In the genomic region with DNA sequence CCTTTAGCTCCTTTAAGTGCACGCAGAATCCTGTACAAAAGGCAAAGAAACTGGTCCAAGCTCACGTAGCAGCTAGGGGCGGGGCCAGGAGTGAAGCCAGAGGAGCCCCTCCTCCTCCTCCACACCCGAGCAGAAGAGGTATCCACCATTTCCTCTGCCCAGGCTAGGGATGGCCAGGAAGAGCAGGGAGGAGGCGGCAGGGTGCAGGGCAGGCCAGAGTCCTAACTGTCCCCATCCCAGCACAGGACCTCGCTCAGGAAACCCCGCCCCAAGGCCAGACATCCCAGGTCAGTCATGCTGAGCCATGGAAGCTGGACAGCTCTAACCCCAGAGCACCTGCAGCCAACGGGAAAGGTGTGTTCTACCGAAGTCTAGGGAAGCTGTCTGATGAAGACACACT, we compare ENCODE assay signal across 8 mouse cellular contexts. TPM values are rescaled to one million over a fixed set of nuclear protein-coding genes. Genes with fewer than 3 reads are reported as not detected.
DNase-seq lines count a peak whose midpoint lies in the region; ATAC-seq and TF ChIP-seq lines count a peak whose summit lies in the region.

No protein-coding gene starts in this region.

- H3K9ac ChIP-seq in embryonic facial prominence, embryonic 15.5 days, result 0 out of 2 replicates have a peak overlapping the region, but pooled peaks have one; percentile 23
- H3K9ac ChIP-seq in hindbrain, embryonic 11.5 days (ENCODE audit: low read depth, low read length), result no peak overlapping the region; the same call in 1 of the 2 replicates
- H3K9ac ChIP-seq in liver, adult 2 months (ENCODE audit: low read depth, low read length), result no peak overlapping the region; the same call in 1 of the 2 replicates
- H3K9ac ChIP-seq in stomach, embryonic 14.5 days (replicated peaks; ENCODE audit: low read depth, low read length), result no peak overlapping the region

- peaks cover 17% of the 10 kb centered on the region for H3K36me3 ChIP-seq in embryonic facial prominence, embryonic 15.5 days
- H3K36me3 ChIP-seq in hindbrain, embryonic 11.5 days (ENCODE audit: control insufficient read depth, insufficient read depth, low read length), result no peaks in the 10 kb centered on the region
- H3K36me3 ChIP-seq in liver, adult 2 months (ENCODE audit: control insufficient read depth, insufficient read depth, low read length), result peaks cover 4% of the 10 kb centered on the region
- H3K36me3 ChIP-seq in stomach, embryonic 14.5 days (ENCODE audit: control insufficient read depth, insufficient read depth, low read length), result peaks cover 11% of the 10 kb centered on the region

- no peaks in the 10 kb centered on the region for H3K27me3 ChIP-seq in embryonic facial prominence, embryonic 15.5 days
- H3K27me3 ChIP-seq in hindbrain, embryonic 11.5 days (ENCODE audit: control insufficient read depth, insufficient read depth, low read length), result peaks cover 6% of the 10 kb centered on the region
- no peaks in the 10 kb centered on the region for H3K27me3 ChIP-seq in liver, adult 2 months (ENCODE audit: control insufficient read depth, insufficient read depth, low read length)
- H3K27me3 ChIP-seq in stomach, embryonic 14.5 days (ENCODE audit: control insufficient read depth, insufficient read depth, low read length), result no peaks in the 10 kb centered on the region

- peak; percentile 26 for DNase-seq in MEL-GATA-1-ER (ENCODE audit: extremely low read depth, low read depth)
- DNase-seq in hindbrain, embryonic 11.5 days (ENCODE audit: low spot score), result peak; percentile 27
- no peak for DNase-seq in liver, adult 2 months (ENCODE audit: extremely low read depth, low read depth, low spot score)
- DNase-seq in layer of hippocampus, adult 9-11 months, result no peak
- no peak for DNase-seq in right cerebral cortex, postnatal 4 days
- DNase-seq in cerebellum, postnatal 25 days, result no peak

- WGBS in embryonic facial prominence, embryonic 15.5 days, result 19% methylated on average over 9 of the region's 9 CpGs
- 17% methylated on average over 9 of the region's 9 CpGs for WGBS in hindbrain, embryonic 11.5 days
- WGBS in liver, adult 2 months, result 38% methylated on average over 9 of the region's 9 CpGs
- WGBS in stomach, embryonic 14.5 days, result 15% methylated on average over 9 of the region's 9 CpGs

- peak overlapping the region; percentile 27 for H3K4me2 ChIP-seq in embryonic facial prominence, embryonic 15.5 days (replicated peaks)
- no peak overlapping the region for H3K4me2 ChIP-seq in hindbrain, embryonic 11.5 days (replicated peaks; ENCODE audit: low read depth, low read length)
- peak overlapping the region; percentile 17; the same call in 1 of the 2 replicates for H3K4me2 ChIP-seq in stomach, embryonic 14.5 days (replicated peaks; ENCODE audit: low read depth, low read length)

- 0 out of 2 replicates have a peak overlapping the region, but pooled peaks have one; percentile 6 for H3K4me3 ChIP-seq in embryonic facial prominence, embryonic 15.5 days (replicated peaks)
- no peak overlapping the region for H3K4me3 ChIP-seq in hindbrain, embryonic 11.5 days (ENCODE audit: low read depth, low read length)
- no peak overlapping the region; the same call in 1 of the 2 replicates for H3K4me3 ChIP-seq in liver, adult 2 months (ENCODE audit: insufficient read depth, low read depth, low read length)
- no peak overlapping the region for H3K4me3 ChIP-seq in stomach, embryonic 14.5 days (ENCODE audit: low read depth, low read length)

- TF ChIP-seq POLR2A in liver, adult 2 months (IDR thresholded peaks at IDR 0.05; ENCODE audit: extremely low read depth, insufficient read depth, low read length), result no peak

- no peak for ATAC-seq in embryonic facial prominence, embryonic 15.5 days (ENCODE audit: insufficient number of reproducible peaks, low FRiP score, low TSS enrichment, low read depth)
- no peak for ATAC-seq in hindbrain, embryonic 11.5 days (ENCODE audit: low FRiP score)
- no peak for ATAC-seq in stomach, embryonic 14.5 days (ENCODE audit: insufficient number of reproducible peaks, insufficient read depth, low FRiP score, low read depth)

- H3K9me3 ChIP-seq in embryonic facial prominence, embryonic 15.5 days (replicated peaks), result no peaks in the 10 kb centered on the region
- no peaks in the 10 kb centered on the region for H3K9me3 ChIP-seq in hindbrain, embryonic 11.5 days (ENCODE audit: control insufficient read depth, low read length)
- no peaks in the 10 kb centered on the region for H3K9me3 ChIP-seq in stomach, embryonic 14.5 days (ENCODE audit: control insufficient read depth, low read depth, low read length)

- H3K27ac ChIP-seq in embryonic facial prominence, embryonic 15.5 days (replicated peaks), result no peak overlapping the region
- H3K27ac ChIP-seq in hindbrain, embryonic 11.5 days (ENCODE audit: low read depth, low read length), result no peak overlapping the region
- H3K27ac ChIP-seq in liver, adult 2 months (replicated peaks; ENCODE audit: insufficient read depth, low read depth, low read length), result peak overlapping the region; percentile 20; the same call in 1 of the 2 replicates
- no peak overlapping the region; the same call in 1 of the 2 replicates for H3K27ac ChIP-seq in stomach, embryonic 14.5 days (ENCODE audit: low read length)

- H3K79me2 ChIP-seq in liver, adult 2 months (ENCODE audit: control insufficient read depth, insufficient read depth, low read length), result peaks cover 3% of the 10 kb centered on the region; the same call in 1 of the 2 replicates

- no peak for TF ChIP-seq CTCF in liver, adult 2 months (IDR thresholded peaks at IDR 0.05; ENCODE audit: low read depth, low read length)

- peaks cover 27% of the 10 kb centered on the region for H3K4me1 ChIP-seq in embryonic facial prominence, embryonic 15.5 days
- no peaks in the 10 kb centered on the region; the same call in 1 of the 2 replicates for H3K4me1 ChIP-seq in hindbrain, embryonic 11.5 days (replicated peaks; ENCODE audit: control insufficient read depth, insufficient read depth, low read length)
- no peaks in the 10 kb centered on the region; the same call in 1 of the 2 replicates for H3K4me1 ChIP-seq in liver, adult 2 months (ENCODE audit: control insufficient read depth, insufficient read depth, low read length)
- H3K4me1 ChIP-seq in stomach, embryonic 14.5 days (ENCODE audit: control insufficient read depth, insufficient read depth, low read length), result peaks cover 13% of the 10 kb centered on the region

RNA-seq across cellular contexts. Expression of a gene that starts 2.9 kb away (rescaled TPM):
- polyA plus RNA-seq in embryonic facial prominence, embryonic 15.5 days (2015; fragmentation: Nextera tagmentation; extraction: Ambion mirVana), result 11.0 TPM in 2 replicates
- 3.4 TPM in 2 replicates for polyA plus RNA-seq in hindbrain, embryonic 11.5 days (2014; fragmentation: Nextera tagmentation; extraction: Ambion mirVana)
- total RNA-seq in liver, adult 2 months (2014; rRNA removed), result 1.7 and 2.1 TPM in 2 replicates
- polyA plus RNA-seq in liver, adult 2 months (2012; rRNA removed), result 2.1 and 2.4 TPM in 2 replicates
- polyA plus RNA-seq in stomach, embryonic 14.5 days (2014; fragmentation: Nextera tagmentation; extraction: Ambion mirVana), result 7.3 and 7.4 TPM in 2 replicates

RNA-seq across cellular contexts. Expression of a gene that starts 8.9 kb away (rescaled TPM):
- 144 and 167 TPM in 2 replicates for polyA plus RNA-seq in embryonic facial prominence, embryonic 15.5 days (2015; fragmentation: Nextera tagmentation; extraction: Ambion mirVana)
- polyA plus RNA-seq in hindbrain, embryonic 11.5 days (2014; fragmentation: Nextera tagmentation; extraction: Ambion mirVana), result 154 and 171 TPM in 2 replicates
- 10.3 and 10.7 TPM in 2 replicates for total RNA-seq in liver, adult 2 months (2014; rRNA removed)
- polyA plus RNA-seq in liver, adult 2 months (2012; rRNA removed), result 28.8 and 40.0 TPM in 2 replicates
- 132 and 148 TPM in 2 replicates for polyA plus RNA-seq in stomach, embryonic 14.5 days (2014; fragmentation: Nextera tagmentation; extraction: Ambion mirVana)

RNA-seq across cellular contexts. Expression of a gene that starts 27.8 kb away (rescaled TPM):
- polyA plus RNA-seq in embryonic facial prominence, embryonic 15.5 days (2015; fragmentation: Nextera tagmentation; extraction: Ambion mirVana), result 3.4 and 3.6 TPM in 2 replicates
- polyA plus RNA-seq in hindbrain, embryonic 11.5 days (2014; fragmentation: Nextera tagmentation; extraction: Ambion mirVana), result 7.0 and 7.5 TPM in 2 replicates
- total RNA-seq in liver, adult 2 months (2014; rRNA removed), result 0.18 and 0.27 TPM in 2 replicates
- 0.16 and 0.24 TPM in 2 replicates for polyA plus RNA-seq in liver, adult 2 months (2012; rRNA removed)
- 3.1 and 3.2 TPM in 2 replicates for polyA plus RNA-seq in stomach, embryonic 14.5 days (2014; fragmentation: Nextera tagmentation; extraction: Ambion mirVana)

RNA-seq across cellular contexts. Expression of a gene that starts 42.3 kb away (rescaled TPM):
- 59.6 and 65.4 TPM in 2 replicates for polyA plus RNA-seq in embryonic facial prominence, embryonic 15.5 days (2015; fragmentation: Nextera tagmentation; extraction: Ambion mirVana)
- polyA plus RNA-seq in hindbrain, embryonic 11.5 days (2014; fragmentation: Nextera tagmentation; extraction: Ambion mirVana), result 67.7 and 68.3 TPM in 2 replicates
- total RNA-seq in liver, adult 2 months (2014; rRNA removed), result 6.7 and 8.3 TPM in 2 replicates
- 10.5 and 14.3 TPM in 2 replicates for polyA plus RNA-seq in liver, adult 2 months (2012; rRNA removed)
- polyA plus RNA-seq in stomach, embryonic 14.5 days (2014; fragmentation: Nextera tagmentation; extraction: Ambion mirVana), result 68.9 and 73.2 TPM in 2 replicates

RNA-seq across cellular contexts. Expression of a gene that starts 44.1 kb away (rescaled TPM):
- polyA plus RNA-seq in embryonic facial prominence, embryonic 15.5 days (2015; fragmentation: Nextera tagmentation; extraction: Ambion mirVana), result 5.9 and 7.5 TPM in 2 replicates
- polyA plus RNA-seq in hindbrain, embryonic 11.5 days (2014; fragmentation: Nextera tagmentation; extraction: Ambion mirVana), result 1.0 and 1.1 TPM in 2 replicates
- total RNA-seq in liver, adult 2 months (2014; rRNA removed), result 8.6 and 13.0 TPM in 2 replicates
- 52.8 and 57.7 TPM in 2 replicates for polyA plus RNA-seq in liver, adult 2 months (2012; rRNA removed)
- polyA plus RNA-seq in stomach, embryonic 14.5 days (2014; fragmentation: Nextera tagmentation; extraction: Ambion mirVana), result 1.8 and 2.8 TPM in 2 replicates

Comparison
In these comparisons a context has a peak if more than half of its experiments do, and no peak if none do; other contexts are left out.
1. DNase-seq: peak in MEL-GATA-1-ER (single experiment) and hindbrain, embryonic 11.5 days (single experiment); none in liver, adult 2 months (single experiment), layer of hippocampus, adult 9-11 months (single experiment), right cerebral cortex, postnatal 4 days (single experiment) and cerebellum, postnatal 25 days (0 of 2).